Mouse (Mus musculus) stomach, postnatal 0 days (tissue): ENCODE results near the gene Sytl3.

Experiments
- CTCF ChIP-seq: IDR thresholded peaks from 2 replicates; pipeline ENCODE4 v1.5.1; 2016; ENCODE audit warnings: antibody characterized with exemption, low read depth, mild to moderate bottlenecking, moderate library complexity
- EP300 ChIP-seq: optimal IDR thresholded peaks from 2 replicates; pipeline ENCODE3; 2016; ENCODE audit warnings: antibody characterized with exemption

DNA sequence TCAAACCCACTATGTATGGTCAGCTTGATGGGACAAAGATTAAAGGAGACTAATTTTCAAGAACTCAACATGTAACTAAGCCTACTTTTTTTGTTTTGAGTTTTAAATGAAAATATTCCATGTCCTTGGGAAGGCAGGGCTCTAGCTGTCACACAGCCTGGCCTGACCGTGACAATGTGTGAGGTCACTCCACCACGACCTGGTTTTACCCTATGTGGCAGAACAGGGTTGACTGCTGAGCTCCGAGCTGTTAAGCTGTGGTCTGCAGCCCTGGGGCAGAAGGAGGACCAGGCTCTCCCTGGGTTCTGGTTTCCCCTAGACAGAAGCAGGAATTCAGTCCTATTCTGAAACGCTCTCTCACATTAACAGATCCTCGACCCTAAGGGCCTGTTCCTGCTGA is 108.9 kb downstream of the Sytl3 start:
- TF ChIP-seq CTCF (no peak), EP300 (no peak)
